Mouse (Mus musculus) midbrain, embryonic 11.5 days (tissue): ENCODE data around the gene 1600014C23Rik. TPM values are rescaled to one million over a fixed set of nuclear protein-coding genes. Genes with fewer than 3 reads are reported as not detected.

Source experiments
- ATAC-seq: fragments of 200-750 bp; cut with Nextera tagmentation; 2 replicates; pipeline ENCODE4 v1.8.0; 2017; ENCODE audit warnings: moderate TSS enrichment, moderate library complexity; ENCODE audit not compliant: low FRiP score
- DNase-seq: peaks from one replicate; pipeline ENCODE4 v3.0.0; 2015; ENCODE audit warnings: low spot score; ENCODE audit errors: missing footprints
- H3K27ac ChIP-seq: fragments of 300-500 bp; sonication (generic); 2 replicates; pipeline ENCODE4 v1.5.1; 2014; ENCODE audit warnings: low read depth, low read length
- H3K27me3 ChIP-seq: fragments of 300-500 bp; sonication (generic); 2 replicates; pipeline ENCODE4 v1.6.1; 2014; ENCODE audit warnings: mild to moderate bottlenecking, low read length, moderate library complexity, mixed read lengths; ENCODE audit not compliant: control insufficient read depth, insufficient read depth
- H3K36me3 ChIP-seq: fragments of 300-500 bp; sonication (generic); 2 replicates; pipeline ENCODE4 v1.6.1; 2014; ENCODE audit warnings: mild to moderate bottlenecking, low read length, moderate library complexity, mixed read lengths; ENCODE audit not compliant: control insufficient read depth, insufficient read depth
- H3K4me1 ChIP-seq: fragments of 300-500 bp; sonication (generic); 2 replicates; pipeline ENCODE4 v1.6.1; 2014; ENCODE audit warnings: low read length; ENCODE audit not compliant: control insufficient read depth, insufficient read depth
- H3K4me2 ChIP-seq: fragments of 300-500 bp; sonication (generic); 2 replicates; pipeline ENCODE4 v1.6.1; 2014; ENCODE audit warnings: mild to moderate bottlenecking, moderate library complexity
- H3K4me3 ChIP-seq: fragments of 300-500 bp; sonication (generic); 2 replicates; pipeline ENCODE4 v1.5.1; 2014; ENCODE audit warnings: low read depth, low read length
- H3K9ac ChIP-seq: fragments of 300-500 bp; sonication (generic); 2 replicates; pipeline ENCODE4 v1.6.1; 2014; ENCODE audit warnings: low read length
- H3K9me3 ChIP-seq: fragments of 300-500 bp; sonication (generic); 2 replicates; pipeline ENCODE4 v1.6.1; 2016; ENCODE audit warnings: low read length; ENCODE audit not compliant: control insufficient read depth
- WGBS: fragments of 180-500 bp; shearing (Covaris S2); extraction: QIAGEN DNeasy Blood & Tissue Kit; methylation state at CpG from one replicate; pipeline ENCODE4 v1.1.7; 2014; 5-methylcytosine and 5-hydroxymethylcytosine counted together
- polyA plus RNA-seq: library from polyadenylated mRNA; unstranded; fragments of >200 nt; fragmentation: Nextera tagmentation; extraction: Ambion mirVana; gene quantifications from 2 replicates; pipeline ENCODE4 v1.2.1, GENCODE M21; 2014

Gene 1600014C23Rik
- polyA plus RNA-seq, 1 experiment from 2014 or later, result 0.48 TPM

DNA sequence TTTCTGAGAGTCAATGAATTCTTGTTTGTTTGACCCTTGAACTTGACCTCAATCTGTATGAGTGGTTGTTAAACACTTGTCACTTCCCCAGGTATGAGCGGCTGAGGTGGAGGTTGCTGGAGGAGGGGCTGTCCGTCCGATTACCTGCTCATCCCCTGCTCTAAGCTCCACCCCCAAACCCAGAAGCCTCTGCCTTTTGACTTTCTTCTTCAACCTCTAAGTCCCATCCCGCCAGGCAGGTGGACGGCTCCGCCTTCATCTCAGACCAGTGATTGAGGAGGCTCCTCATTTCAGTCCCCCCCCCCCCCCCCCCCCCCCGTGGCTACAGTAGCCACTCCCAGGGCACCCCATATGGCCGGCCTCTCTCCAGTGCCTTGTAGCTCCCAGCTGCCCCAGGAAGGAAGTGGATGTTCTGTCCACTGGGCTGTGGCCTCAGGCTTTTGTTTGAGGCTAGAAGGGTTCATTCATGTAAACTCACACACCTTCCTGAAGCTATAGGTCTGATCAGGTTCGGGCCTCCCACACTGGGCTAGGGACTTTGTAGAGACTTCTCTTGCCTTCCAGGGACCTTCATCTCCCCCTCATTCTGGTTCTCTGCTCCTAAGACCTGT lies 34.0 kb upstream of the 1600014C23Rik start:
- WGBS, result 43% methylated on average over 8 of the region's 9 CpGs
- ATAC-seq (0 out of 2 replicates have a peak, but pooled peaks have one; percentile 36), DNase-seq (no peak)
- H3K27ac ChIP-seq, result no peak overlapping the region
- no peak overlapping the region for H3K4me2 ChIP-seq
- no peak overlapping the region for H3K9ac ChIP-seq
- no peaks in the 10 kb centered on the region for H3K36me3 ChIP-seq
- no peak overlapping the region for H3K4me3 ChIP-seq
- no peaks in the 10 kb centered on the region for H3K9me3 ChIP-seq
- peaks cover 15% of the 10 kb centered on the region for H3K4me1 ChIP-seq
- H3K27me3 ChIP-seq, result no peaks in the 10 kb centered on the region

DNA sequence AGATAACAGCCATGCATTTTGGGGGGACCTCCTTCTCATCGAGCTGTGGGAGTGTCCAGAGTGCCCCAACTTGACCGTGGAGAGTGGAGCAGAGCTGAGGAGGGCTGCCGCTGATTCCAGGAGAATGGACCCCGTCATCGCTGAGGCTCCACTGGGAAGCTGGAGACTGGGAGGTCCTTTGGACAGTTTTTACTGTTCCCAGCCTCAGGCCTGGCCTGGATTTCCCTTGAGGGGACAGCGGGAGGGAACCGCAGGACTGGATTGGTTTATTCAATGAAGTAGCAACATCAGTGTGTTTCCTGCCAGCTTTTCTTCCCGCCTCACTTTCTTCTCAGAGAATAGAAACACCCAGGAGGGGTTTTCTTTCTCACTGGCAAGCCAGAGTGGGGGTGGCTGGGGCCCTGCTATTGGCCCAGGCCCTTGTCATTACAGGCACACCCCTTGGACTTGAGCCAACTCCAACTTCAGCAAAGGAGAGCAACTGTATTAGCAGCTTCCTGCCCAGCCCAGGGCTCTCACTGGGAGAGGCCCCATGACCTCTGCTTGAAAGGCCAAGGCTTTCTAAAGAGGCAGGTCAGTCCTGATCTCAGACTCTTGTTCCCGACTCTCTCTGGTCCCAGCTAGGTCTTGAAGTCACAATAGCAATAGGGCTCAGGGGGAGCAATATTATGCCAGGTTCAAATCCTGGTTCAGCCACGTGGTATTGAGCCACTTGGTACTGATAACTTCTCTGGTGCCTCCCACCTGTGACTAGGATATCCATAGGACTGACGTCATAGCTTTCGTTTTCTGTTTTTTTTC lies 33.3 kb upstream of the 1600014C23Rik start:
- H3K27me3 ChIP-seq, result no peaks in the 10 kb centered on the region
- 17% methylated on average over 12 of the region's 12 CpGs for WGBS
- DNase-seq (peak; percentile 92), ATAC-seq (peak; percentile 89)
- H3K36me3 ChIP-seq, result no peaks in the 10 kb centered on the region
- no peak overlapping the region for H3K4me3 ChIP-seq
- H3K9ac ChIP-seq, result peak overlapping the region; percentile 38
- no peak overlapping the region for H3K4me2 ChIP-seq
- H3K27ac ChIP-seq, result peak overlapping the region; percentile 69
- no peaks in the 10 kb centered on the region for H3K9me3 ChIP-seq
- peaks cover 15% of the 10 kb centered on the region for H3K4me1 ChIP-seq

DNA sequence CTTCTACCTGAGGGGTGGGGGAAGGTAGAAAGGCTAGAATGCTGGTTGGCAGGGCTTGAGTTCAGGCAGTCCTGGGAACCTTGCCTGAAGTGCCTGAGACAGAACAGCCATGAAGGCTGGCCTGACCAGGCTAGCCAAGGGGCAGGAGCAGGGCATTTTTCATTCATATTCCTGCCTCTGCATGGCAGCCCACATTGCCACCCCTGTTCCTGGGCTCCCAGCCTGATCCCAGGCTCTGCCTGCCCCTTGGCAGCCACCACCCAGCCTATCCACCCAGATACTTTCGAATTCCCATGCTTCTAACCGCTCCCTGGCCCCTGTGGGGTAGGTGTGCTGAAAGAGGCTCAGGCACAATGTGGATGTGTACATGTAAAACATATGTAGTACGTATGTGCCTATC lies 32.3 kb upstream of the 1600014C23Rik start:
- Histone ChIP-seq H3K9ac (no peak overlapping the region), H3K27ac (no peak overlapping the region)

DNA sequence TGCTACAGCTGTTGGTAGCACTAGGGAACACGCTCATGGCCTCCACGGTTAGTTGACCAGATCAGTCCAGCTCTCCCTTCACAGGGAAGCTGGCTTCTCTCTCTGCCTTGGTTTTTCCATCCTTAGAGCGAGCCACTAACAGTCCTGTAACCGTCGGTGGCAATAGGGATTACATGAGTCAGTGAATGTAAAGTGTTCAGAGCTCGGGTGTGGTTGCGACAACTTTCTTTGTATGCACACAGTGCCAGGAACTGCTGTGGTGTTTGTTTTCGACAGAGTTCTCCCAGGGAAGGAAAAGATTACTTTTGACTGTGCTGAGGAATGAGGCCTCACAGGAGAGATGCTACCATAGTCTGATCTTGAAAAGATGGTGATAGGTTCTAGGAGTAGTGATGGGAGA lies 29.5 kb upstream of the 1600014C23Rik start:
- DNase-seq (no peak), ATAC-seq (no peak)
- Histone ChIP-seq H3K4me2 (no peak overlapping the region), H3K9me3 (no peaks in the 10 kb centered on the region), H3K36me3 (no peaks in the 10 kb centered on the region), H3K9ac (no peak overlapping the region), H3K27me3 (no peaks in the 10 kb centered on the region), H3K27ac (no peak overlapping the region), H3K4me3 (no peak overlapping the region), H3K4me1 (peaks cover 13% of the 10 kb centered on the region)
- WGBS, result 73% methylated on average over 8 of the region's 8 CpGs

More for the DNA sequence above, 32.3 kb upstream of the 1600014C23Rik start:
- H3K4me1 ChIP-seq, result peaks cover 15% of the 10 kb centered on the region
- no peaks in the 10 kb centered on the region for H3K36me3 ChIP-seq
- H3K4me3 ChIP-seq, result no peak overlapping the region
- H3K9me3 ChIP-seq, result no peaks in the 10 kb centered on the region
- no peak overlapping the region for H3K4me2 ChIP-seq
- WGBS, result 86% methylated on average over 3 of the region's 3 CpGs
- DNase-seq, result no peak
- no peak for ATAC-seq
- no peaks in the 10 kb centered on the region for H3K27me3 ChIP-seq

DNA sequence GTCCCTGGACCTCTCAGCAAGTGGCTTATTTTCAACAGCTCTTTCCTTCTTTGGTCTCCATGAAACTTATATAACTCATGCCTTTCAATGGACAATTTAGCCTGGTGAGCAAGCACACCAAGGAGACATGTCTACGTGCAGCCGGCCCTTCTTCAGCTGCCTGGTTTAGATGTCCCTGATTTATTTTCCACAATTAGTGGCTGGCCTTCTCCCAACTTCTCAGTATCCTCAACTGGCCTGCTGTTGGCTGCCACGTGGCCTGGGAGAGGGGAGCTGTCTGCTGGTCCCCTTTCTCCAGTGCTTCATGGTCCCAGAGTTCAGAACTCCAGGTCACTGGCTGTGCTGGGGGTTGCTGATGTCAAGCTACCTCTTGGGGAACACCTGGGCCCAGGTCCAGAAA lies 28.3 kb upstream of the 1600014C23Rik start:
- Histone ChIP-seq H3K36me3 (no peaks in the 10 kb centered on the region), H3K4me1 (peaks cover 8% of the 10 kb centered on the region), H3K4me2 (no peak overlapping the region), H3K27ac (no peak overlapping the region), H3K9ac (no peak overlapping the region), H3K27me3 (no peaks in the 10 kb centered on the region), H3K9me3 (no peaks in the 10 kb centered on the region), H3K4me3 (no peak overlapping the region)
- WGBS, result 81% methylated on average over 3 of the region's 3 CpGs
- DNase-seq, result no peak
- ATAC-seq, result no peak

DNA sequence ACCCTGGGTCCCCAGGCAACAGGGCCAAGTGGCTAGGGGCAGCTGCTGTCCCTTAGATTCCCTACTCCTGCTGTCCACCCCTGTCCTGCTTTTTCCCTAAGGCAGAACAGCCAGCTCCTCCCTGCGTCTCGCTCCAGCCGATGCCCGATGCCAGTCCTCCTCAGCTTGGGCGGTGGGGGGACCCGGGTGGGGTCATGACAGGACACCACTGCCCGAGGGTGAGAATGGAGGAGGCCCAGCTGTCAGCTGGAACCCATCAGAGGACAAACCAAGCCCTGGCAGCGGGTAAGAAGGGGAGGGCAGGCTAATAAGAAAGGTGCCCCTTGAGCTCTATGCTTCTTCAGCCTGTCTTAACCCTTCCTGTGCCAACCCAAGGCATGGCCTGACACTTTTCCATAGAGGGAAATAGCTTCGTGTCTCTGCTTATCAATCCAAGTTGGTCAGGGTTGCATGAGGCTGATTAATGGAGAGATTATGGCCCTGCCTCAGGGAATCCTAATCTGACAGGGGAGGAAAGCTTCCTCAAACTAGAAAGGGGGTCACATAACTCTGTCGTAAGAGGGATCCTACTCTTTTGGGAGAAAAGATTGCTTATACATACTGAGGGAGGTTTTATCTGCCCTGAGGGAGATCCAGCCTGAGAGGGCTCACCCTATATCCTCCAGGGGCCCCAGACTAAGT lies 27.5 kb upstream of the 1600014C23Rik start:
- Histone ChIP-seq H3K9me3 (no peaks in the 10 kb centered on the region), H3K4me3 (no peak overlapping the region), H3K4me2 (no peak overlapping the region), H3K36me3 (no peaks in the 10 kb centered on the region), H3K4me1 (no peaks in the 10 kb centered on the region; the same call in none of the 2 replicates), H3K27me3 (no peaks in the 10 kb centered on the region), H3K27ac (no peak overlapping the region), H3K9ac (no peak overlapping the region)
- ATAC-seq, result no peak
- WGBS, result 84% methylated on average over 10 of the region's 10 CpGs
- no peak for DNase-seq

DNA sequence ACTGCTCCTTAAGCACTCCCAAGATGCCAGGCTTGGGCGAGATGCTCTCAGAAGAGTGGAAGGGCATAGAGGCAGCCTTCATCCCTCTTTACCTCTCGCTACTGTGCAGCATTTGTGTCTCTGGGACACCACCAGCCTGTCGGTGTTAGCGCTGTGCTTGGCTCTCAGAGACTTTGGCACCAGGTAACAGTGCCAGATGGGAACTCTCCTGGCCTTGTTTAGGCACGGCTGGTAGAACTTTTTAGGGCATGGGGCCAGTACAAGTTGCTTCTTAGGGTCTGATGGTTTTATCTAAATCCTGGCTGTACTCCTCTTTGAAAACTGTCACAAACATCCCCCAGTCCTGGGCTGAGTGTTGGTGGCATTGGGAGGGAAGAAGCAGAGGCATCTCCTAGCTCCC lies 26.1 kb upstream of the 1600014C23Rik start:
- no peak overlapping the region for H3K27ac ChIP-seq
- H3K9ac ChIP-seq, result no peak overlapping the region
- no peak overlapping the region for H3K4me3 ChIP-seq
- no peak for DNase-seq
- H3K36me3 ChIP-seq, result no peaks in the 10 kb centered on the region
- no peak overlapping the region for H3K4me2 ChIP-seq
- ATAC-seq, result no peak
- H3K4me1 ChIP-seq, result no peaks in the 10 kb centered on the region
- WGBS, result 82% methylated on average over 5 of the region's 5 CpGs
- no peaks in the 10 kb centered on the region for H3K27me3 ChIP-seq
- H3K9me3 ChIP-seq, result no peaks in the 10 kb centered on the region

DNA sequence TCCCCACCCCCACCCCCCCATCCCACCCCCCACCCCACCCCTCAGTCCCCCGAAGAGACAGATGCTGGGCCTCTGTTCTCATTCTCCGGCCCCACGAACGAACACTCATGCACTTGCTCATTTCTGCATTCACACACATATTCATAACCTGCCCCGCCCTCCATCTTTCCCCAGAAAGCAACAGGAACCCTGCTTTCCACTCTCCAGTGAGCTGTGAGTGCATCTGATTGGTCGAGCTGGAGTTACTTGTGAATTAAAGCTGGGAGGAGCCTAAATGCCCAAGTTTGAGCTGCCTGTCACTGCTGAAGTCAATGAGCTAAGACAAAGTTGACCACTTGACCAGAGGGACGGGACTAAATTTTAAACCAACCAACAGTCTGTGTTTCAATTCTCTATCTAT lies 25.2 kb upstream of the 1600014C23Rik start:
- WGBS, result 75% methylated on average over 7 of the region's 7 CpGs
- no peaks in the 10 kb centered on the region for H3K36me3 ChIP-seq
- no peaks in the 10 kb centered on the region for H3K9me3 ChIP-seq
- DNase-seq (no peak), ATAC-seq (no peak)
- no peak overlapping the region for H3K4me2 ChIP-seq
- no peak overlapping the region for H3K9ac ChIP-seq
- H3K4me3 ChIP-seq, result no peak overlapping the region
- H3K27ac ChIP-seq, result no peak overlapping the region
- H3K27me3 ChIP-seq, result no peaks in the 10 kb centered on the region
- H3K4me1 ChIP-seq, result no peaks in the 10 kb centered on the region

DNA sequence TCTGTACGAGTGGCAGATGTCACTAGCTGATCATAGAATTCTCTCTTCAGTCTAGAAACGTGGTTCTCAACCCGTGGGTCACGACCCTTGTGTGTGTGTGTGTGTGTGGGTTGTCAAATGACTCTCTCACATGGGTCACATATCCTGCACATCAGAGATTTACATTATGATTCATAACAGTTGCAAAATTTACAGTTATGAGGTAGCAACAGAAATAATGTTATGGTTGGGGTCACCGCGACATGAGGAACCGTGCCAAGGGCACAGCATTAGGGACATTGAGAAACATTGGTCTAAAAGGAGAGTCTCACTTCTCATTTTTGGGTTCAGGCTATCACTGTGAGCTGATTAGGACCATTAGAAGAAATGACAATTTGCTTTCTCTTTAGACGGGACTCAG lies 24.3 kb upstream of the 1600014C23Rik start:
- no peaks in the 10 kb centered on the region for H3K4me1 ChIP-seq
- H3K4me2 ChIP-seq, result no peak overlapping the region
- 87% methylated on average over 8 of the region's 8 CpGs for WGBS
- no peaks in the 10 kb centered on the region for H3K27me3 ChIP-seq
- no peak overlapping the region for H3K9ac ChIP-seq
- H3K9me3 ChIP-seq, result no peaks in the 10 kb centered on the region
- ATAC-seq, result no peak
- no peaks in the 10 kb centered on the region for H3K36me3 ChIP-seq
- no peak for DNase-seq
- no peak overlapping the region for H3K4me3 ChIP-seq
- H3K27ac ChIP-seq, result no peak overlapping the region
